15 mouse cellular contexts compared by ENCODE assay signal in genomic region chr1:59465640-59466008, GRCm38 (mm10). TPM values are rescaled to one million over a fixed set of nuclear protein-coding genes. Genes with fewer than 3 reads are reported as not detected.
DNase-seq lines count a peak whose midpoint lies in the region; ATAC-seq and TF ChIP-seq lines count a peak whose summit lies in the region.
"Had no signal": no experiment of that assay in that cellular context is flagged by ENCODE, and none has a peak within 500 bp of the region (broad histone marks: within the 10 kb centered on the region; RNA-seq: fewer than 3 reads in every experiment).

No protein-coding gene starts in this region.

- no peak overlapping the region for H3K9ac ChIP-seq in forebrain, embryonic 13.5 days
- H3K9ac ChIP-seq in forebrain, postnatal 0 days = no peak overlapping the region
- H3K9ac ChIP-seq in lung, embryonic 16.5 days (ENCODE audit: low read length) = 0 out of 2 replicates have a peak overlapping the region, but pooled peaks have one; percentile 6
- no peak overlapping the region for H3K9ac ChIP-seq in hindbrain, embryonic 15.5 days
- H3K9ac ChIP-seq: embryonic facial prominence, embryonic 15.5 days had no signal

- H3K27me3 ChIP-seq in forebrain, embryonic 13.5 days = peaks cover 7% of the 10 kb centered on the region
- H3K27me3 ChIP-seq in forebrain, postnatal 0 days (ENCODE audit: insufficient read depth, low read length) = no peaks in the 10 kb centered on the region
- no peaks in the 10 kb centered on the region for H3K27me3 ChIP-seq in lung, embryonic 16.5 days (ENCODE audit: control insufficient read depth, insufficient read depth, low read depth, low read length)
- no peaks in the 10 kb centered on the region for H3K27me3 ChIP-seq in hindbrain, embryonic 15.5 days
- H3K27me3 ChIP-seq in myocyte (ENCODE audit: control insufficient read depth, insufficient read depth, insufficient read length) = no peaks in the 10 kb centered on the region
- H3K27me3 ChIP-seq: embryonic facial prominence, embryonic 15.5 days had no signal

- 69% methylated on average over 9 of the region's 9 CpGs for WGBS in forebrain, embryonic 13.5 days
- WGBS in forebrain, postnatal 0 days = 66% methylated on average over 9 of the region's 9 CpGs
- WGBS in lung, embryonic 16.5 days = 50% methylated on average over 9 of the region's 9 CpGs
- WGBS in hindbrain, embryonic 15.5 days = 59% methylated on average over 9 of the region's 9 CpGs

- no peak overlapping the region for H3K4me2 ChIP-seq in forebrain, embryonic 13.5 days
- H3K4me2 ChIP-seq in forebrain, postnatal 0 days (ENCODE audit: low read depth) = no peak overlapping the region
- H3K4me2 ChIP-seq in lung, embryonic 16.5 days (ENCODE audit: low read depth, low read length) = no peak overlapping the region
- no peak overlapping the region for H3K4me2 ChIP-seq in hindbrain, embryonic 15.5 days
- peak overlapping the region; percentile 62 for H3K4me2 ChIP-seq in myocyte (ENCODE audit: low read depth)
- H3K4me2 ChIP-seq: embryonic facial prominence, embryonic 15.5 days had no signal

- TF ChIP-seq POLR2A in myocyte (IDR thresholded peaks at IDR 0.05; ENCODE audit: insufficient read length, low read depth) = no peak

- peaks cover 6% of the 10 kb centered on the region; the same call in 1 of the 2 replicates for H3K4me1 ChIP-seq in forebrain, embryonic 13.5 days
- no peaks in the 10 kb centered on the region for H3K4me1 ChIP-seq in forebrain, postnatal 0 days (ENCODE audit: insufficient read depth)
- peaks cover 11% of the 10 kb centered on the region for H3K4me1 ChIP-seq in lung, embryonic 16.5 days (replicated peaks; ENCODE audit: control insufficient read depth, insufficient read depth, low read length)
- peaks cover 17% of the 10 kb centered on the region for H3K4me1 ChIP-seq in hindbrain, embryonic 15.5 days (replicated peaks)

- H3K27ac ChIP-seq in forebrain, embryonic 13.5 days = 0 out of 2 replicates have a peak overlapping the region, but pooled peaks have one; percentile 5
- no peak overlapping the region for H3K27ac ChIP-seq in forebrain, postnatal 0 days (ENCODE audit: low read depth, low read length)
- peak overlapping the region; percentile 11 for H3K27ac ChIP-seq in lung, embryonic 16.5 days (ENCODE audit: low read length)
- H3K27ac ChIP-seq in hindbrain, embryonic 15.5 days (replicated peaks) = 0 out of 2 replicates have a peak overlapping the region, but pooled peaks have one; percentile 14
- H3K27ac ChIP-seq: macrophage had no signal

- H3K4me3 ChIP-seq in forebrain, embryonic 13.5 days = no peak overlapping the region
- H3K4me3 ChIP-seq in forebrain, postnatal 0 days (ENCODE audit: low read depth, low read length) = no peak overlapping the region
- H3K4me3 ChIP-seq in lung, embryonic 16.5 days (ENCODE audit: low read length) = no peak overlapping the region
- no peak overlapping the region for H3K4me3 ChIP-seq in hindbrain, embryonic 15.5 days
- H3K4me3 ChIP-seq in myocyte = no peak overlapping the region
- H3K4me3 ChIP-seq: embryonic facial prominence, embryonic 15.5 days had no signal

- no peak for DNase-seq in forebrain, postnatal 0 days
- no peak for DNase-seq in lung, postnatal 25 days (ENCODE audit: low spot score)
- DNase-seq in urinary bladder, postnatal 36 days (ENCODE audit: low spot score in 2 of 2) = no peak
- DNase-seq: adrenal gland, adult 2 months; cerebellum, postnatal 14 days; heart, postnatal 36 days had no signal

- H3K79me2 ChIP-seq in myocyte (ENCODE audit: control insufficient read depth, insufficient read depth) = no peaks in the 10 kb centered on the region

- ATAC-seq in forebrain, embryonic 13.5 days = no peak
- no peak for ATAC-seq in forebrain, postnatal 0 days
- ATAC-seq in lung, embryonic 16.5 days (ENCODE audit: low read depth) = no peak
- ATAC-seq in hindbrain, embryonic 15.5 days (ENCODE audit: low FRiP score, low read depth) = no peak
- no peak for ATAC-seq in megakaryocyte, adult 5-6 weeks (ENCODE audit: poor library complexity, severe bottlenecking)

- no peaks in the 10 kb centered on the region for H3K36me3 ChIP-seq in forebrain, embryonic 13.5 days (ENCODE audit: poor library complexity, severe bottlenecking)
- no peaks in the 10 kb centered on the region for H3K36me3 ChIP-seq in forebrain, postnatal 0 days (ENCODE audit: insufficient read depth)
- H3K36me3 ChIP-seq in lung, embryonic 16.5 days (ENCODE audit: control insufficient read depth, insufficient read depth, low read length) = no peaks in the 10 kb centered on the region
- no peaks in the 10 kb centered on the region for H3K36me3 ChIP-seq in hindbrain, embryonic 15.5 days
- H3K36me3 ChIP-seq in myocyte (ENCODE audit: control insufficient read depth, insufficient read depth) = no peaks in the 10 kb centered on the region
- H3K36me3 ChIP-seq: embryonic facial prominence, embryonic 15.5 days had no signal

- no peaks in the 10 kb centered on the region for H3K9me3 ChIP-seq in forebrain, embryonic 13.5 days (replicated peaks)
- H3K9me3 ChIP-seq in forebrain, postnatal 0 days (ENCODE audit: low read length) = no peaks in the 10 kb centered on the region
- H3K9me3 ChIP-seq in lung, embryonic 16.5 days (ENCODE audit: control insufficient read depth, low read length) = no peaks in the 10 kb centered on the region
- H3K9me3 ChIP-seq in hindbrain, embryonic 15.5 days = no peaks in the 10 kb centered on the region
- H3K9me3 ChIP-seq: embryonic facial prominence, embryonic 15.5 days had no signal

- no peak for TF ChIP-seq CTCF in forebrain, postnatal 0 days (IDR thresholded peaks at IDR 0.05; ENCODE audit: low read depth)

- H3ac ChIP-seq in myocyte (ENCODE audit: control insufficient read depth, insufficient read length) = no peak overlapping the region

TF ChIP-seq in myocyte, 11 proteins besides CTCF, POLR2A, EP300 and RAD21:
- TF ChIP-seq MYOG (IDR thresholded peaks at IDR 0.05; ENCODE audit: control insufficient read depth in 1 of 3, insufficient read depth in 1 of 3, insufficient read length in 2 of 3, low read depth in 2 of 3) (no peak), TCF12 (IDR thresholded peaks at IDR 0.05; ENCODE audit: insufficient read depth, poor library complexity, severe bottlenecking) (no peak), SRF (IDR thresholded peaks at IDR 0.05; ENCODE audit: control insufficient read depth, insufficient read length, low read depth) (no peak), TCF3 (IDR thresholded peaks at IDR 0.05; ENCODE audit: insufficient read length, low read depth) (no peak), USF1 (IDR thresholded peaks at IDR 0.05; ENCODE audit: low read depth) (no peak), CEBPB (IDR thresholded peaks at IDR 0.05; ENCODE audit: insufficient read depth, poor library complexity, severe bottlenecking) (no peak), MYOD1 (IDR thresholded peaks at IDR 0.05; ENCODE audit: control insufficient read depth in 1 of 3, insufficient read length in 2 of 3, low read depth in 2 of 3) (no peak), E2F4 (IDR thresholded peaks at IDR 0.05; ENCODE audit: insufficient read depth) (no peak), POLR2AphosphoS2 (IDR thresholded peaks at IDR 0.05; ENCODE audit: insufficient read length, low read depth) (no peak), MAX (IDR thresholded peaks at IDR 0.05; ENCODE audit: low read depth) (no peak), REST (IDR thresholded peaks at IDR 0.05; ENCODE audit: insufficient read depth, insufficient read length) (no peak)

RNA-seq across cellular contexts. Expression of gene Fzd7, which starts 16.6 kb away (rescaled TPM):
- 2.8 and 3.4 TPM in 2 replicates for polyA plus RNA-seq in forebrain, embryonic 13.5 days (2015; fragmentation: Nextera tagmentation; extraction: Ambion mirVana)
- 8.6 and 13.9 TPM in 2 replicates for total RNA-seq in forebrain, postnatal 0 days (2014; rRNA removed)
- 1.5 and 1.9 TPM in 2 replicates for polyA plus RNA-seq in forebrain, postnatal 0 days (2015; fragmentation: Nextera tagmentation; extraction: Ambion mirVana)
- polyA plus RNA-seq in lung, embryonic 16.5 days (2015; fragmentation: Nextera tagmentation; extraction: Ambion mirVana) = 12.4 and 12.9 TPM in 2 replicates
- 2.5 and 2.8 TPM in 2 replicates for polyA plus RNA-seq in hindbrain, embryonic 15.5 days (2015; fragmentation: Nextera tagmentation; extraction: Ambion mirVana)
- polyA plus RNA-seq in myocyte (2012; fragmentation: generic; extraction: Trizol) = 16.4 TPM
- 4.7 and 5.9 TPM in 2 replicates for total RNA-seq in megakaryocyte, adult 5-6 weeks (2015)
- 3.2 and 3.9 TPM in 2 replicates for total RNA-seq in megakaryocyte, adult 5-6 weeks (2017)

RNA-seq across cellular contexts. Expression of gene Gm973, which starts 50.4 kb away (rescaled TPM):
- 3.0 and 5.1 TPM in 2 replicates for polyA plus RNA-seq in forebrain, embryonic 13.5 days (2015; fragmentation: Nextera tagmentation; extraction: Ambion mirVana)
- total RNA-seq in forebrain, postnatal 0 days (2014; rRNA removed) = 5.4 and 11.2 TPM in 2 replicates
- 6.5 and 13.8 TPM in 2 replicates for polyA plus RNA-seq in forebrain, postnatal 0 days (2015; fragmentation: Nextera tagmentation; extraction: Ambion mirVana)
- polyA plus RNA-seq in lung, embryonic 16.5 days (2015; fragmentation: Nextera tagmentation; extraction: Ambion mirVana) = 2.0 and 2.3 TPM in 2 replicates
- polyA plus RNA-seq in hindbrain, embryonic 15.5 days (2015; fragmentation: Nextera tagmentation; extraction: Ambion mirVana) = 8.1 and 9.4 TPM in 2 replicates
- polyA plus RNA-seq in myocyte (2012; fragmentation: generic; extraction: Trizol) = not detected
- total RNA-seq in megakaryocyte, adult 5-6 weeks (2015) = 0.47 and 2.9 TPM in 2 replicates
- 2.8 and 9.0 TPM in 2 replicates for total RNA-seq in megakaryocyte, adult 5-6 weeks (2017)
- total RNA-seq: liver, adult 2 months had no signal
- polyA plus RNA-seq: liver, adult 2 months; macrophage; spleen, adult 2 months had no signal
